Mouse (Mus musculus) CH12.LX (cell line): ENCODE results near the gene Med26.

ENCODE experiments used
- CTCF ChIP-seq, 2 experiments: IDR thresholded peaks in 1 of 2; conservative IDR thresholded peaks in 1 of 2; 2 replicates each; pipeline ENCODE4 v1.5.1; 2011 to 2012; ENCODE audit warnings: low read depth in 2 of 2, low read length in 2 of 2, improper control_type of control experiment in 1 of 2, inconsistent platforms in 1 of 2, mild to moderate bottlenecking in 1 of 2, moderate library complexity in 1 of 2
- KAT2A ChIP-seq: IDR thresholded peaks from 2 replicates; pipeline ENCODE4 v1.6.1; 2012; ENCODE audit warnings: low read length, improper control_type of control experiment, inconsistent platforms; ENCODE audit not compliant: insufficient replicate concordance
- MYC ChIP-seq: IDR thresholded peaks from 2 replicates; pipeline ENCODE4 v1.6.1; 2011; ENCODE audit warnings: low read depth, mild to moderate bottlenecking, improper control_type of control experiment, low read length
- NELFE ChIP-seq: IDR thresholded peaks from 2 replicates; pipeline ENCODE4 v1.6.1; 2011; ENCODE audit warnings: low read depth, low read length, improper control_type of control experiment
- NRF1 ChIP-seq: IDR thresholded peaks from 2 replicates; pipeline ENCODE4 v1.6.1; 2014; ENCODE audit warnings: low read depth, mild to moderate bottlenecking, inconsistent platforms, low read length, improper control_type of control experiment, moderate library complexity
- POLR2A ChIP-seq: IDR thresholded peaks from 2 replicates; pipeline ENCODE4 v1.6.1; 2011; ENCODE audit warnings: low read depth, mild to moderate bottlenecking, improper control_type of control experiment, low read length
- POLR2AphosphoS2 ChIP-seq: IDR thresholded peaks from 2 replicates; pipeline ENCODE4 v1.6.1; 2011; ENCODE audit warnings: low read depth, low read length, improper control_type of control experiment

GRCm38 (mm10) chr8:72565970-72566369, 17.9 kb upstream of the Med26 start:
- TF ChIP-seq CTCF (conservative IDR thresholded peaks at IDR 0.05 in 1 of 2, IDR thresholded peaks at IDR 0.05 in 1 of 2; ENCODE audit: low read depth in 2 of 2, low read length in 2 of 2) (no peak), MYC (no peak), POLR2A (no peak), KAT2A (no peak), NRF1 (no peak), POLR2AphosphoS2 (no peak), NELFE (no peak)
